Mouse (Mus musculus): Measurements from ENCODE around the gene Mical1. TPM values are rescaled to one million over a fixed set of nuclear protein-coding genes. Genes with fewer than 3 reads are reported as not detected.

The Mical1 gene
- total and polyA plus RNA-seq, 3 experiments, result 26.7 to 48.6 (median 34.6) TPM

- no peaks in the 10 kb centered on the region for H3K9me3 ChIP-seq (replicated peaks)
- peak; percentile 72 for ATAC-seq (ENCODE audit: extremely low read depth, insufficient number of reproducible peaks, low FRiP score, poor library complexity, severe bottlenecking)
- H3K4me3 ChIP-seq (ENCODE audit: low read depth, low read length), result peak within 1 kb of the TSS; percentile 83
- DNase-seq (ENCODE audit: low spot score), result peak; percentile 96
- peaks cover 41% of the 10 kb centered on the region for H3K4me1 ChIP-seq (ENCODE audit: insufficient read depth, low read depth, low read length)
- H3K27me3 ChIP-seq (ENCODE audit: insufficient read depth, low read length), result peaks cover 16% of the 10 kb centered on the region
- TF ChIP-seq GATA2 (IDR thresholded peaks at IDR 0.05; ENCODE audit: borderline replicate concordance, low read depth, low read length), result no peak
- TF ChIP-seq CTCF (IDR thresholded peaks at IDR 0.05; ENCODE audit: low read depth, low read length), result no peak
- TF ChIP-seq GATA1 (IDR thresholded peaks at IDR 0.05; ENCODE audit: borderline replicate concordance, low read length), result no peak
- no peak for TF ChIP-seq TAL1 (conservative IDR thresholded peaks at IDR 0.05; ENCODE audit: low read depth, low read length)
- peaks cover 38% of the 10 kb centered on the region for H3K36me3 ChIP-seq (replicated peaks)
Observed at GRCm38 (mm10) chr10:41450137-41450670, 25.9 kb upstream of the Mical1 start, which contains the start of gene Zbtb24. TSS of gene Zbtb24 (plus strand) at chr10:41450383.

- peaks cover 11% of the 10 kb centered on the region for H3K27me3 ChIP-seq (ENCODE audit: insufficient read depth, low read length)
- TF ChIP-seq POLR2AphosphoS5 (IDR thresholded peaks at IDR 0.05; ENCODE audit: insufficient replicate concordance, low read depth, low read length), result no peak
- DNase-seq (ENCODE audit: low spot score) (no peak), ATAC-seq (ENCODE audit: extremely low read depth, insufficient number of reproducible peaks, low FRiP score, poor library complexity, severe bottlenecking) (no peak)
- peaks cover 41% of the 10 kb centered on the region for H3K4me1 ChIP-seq (ENCODE audit: insufficient read depth, low read depth, low read length)
- H3K36me3 ChIP-seq (replicated peaks), result peaks cover 45% of the 10 kb centered on the region
- H3K4me3 ChIP-seq (ENCODE audit: low read depth, low read length), result peak overlapping the region; percentile 83
- H3K9me3 ChIP-seq (replicated peaks), result no peaks in the 10 kb centered on the region
Observed at GRCm38 (mm10) chr10:41450780-41451522, 25.2 kb upstream of the Mical1 start.

- ATAC-seq (ENCODE audit: extremely low read depth, insufficient number of reproducible peaks, low FRiP score, poor library complexity, severe bottlenecking), result no peak
- no peak for TF ChIP-seq CTCF (IDR thresholded peaks at IDR 0.05; ENCODE audit: low read depth, low read length)
- TF ChIP-seq POLR2AphosphoS5 (IDR thresholded peaks at IDR 0.05; ENCODE audit: insufficient replicate concordance, low read depth, low read length), result no peak
- no peak for TF ChIP-seq TAL1 (conservative IDR thresholded peaks at IDR 0.05; ENCODE audit: low read depth, low read length)
- no peak for TF ChIP-seq GATA1 (IDR thresholded peaks at IDR 0.05; ENCODE audit: borderline replicate concordance, low read length)
- no peak for TF ChIP-seq GATA2 (IDR thresholded peaks at IDR 0.05; ENCODE audit: borderline replicate concordance, low read depth, low read length)
- Histone ChIP-seq H3K4me1 (ENCODE audit: insufficient read depth, low read depth, low read length) (peaks cover 39% of the 10 kb centered on the region), H3K4me3 (ENCODE audit: low read depth, low read length) (no peak overlapping the region; the same call in 1 of the 2 replicates), H3K36me3 (replicated peaks) (peaks cover 53% of the 10 kb centered on the region), H3K9me3 (replicated peaks) (no peaks in the 10 kb centered on the region), H3K27me3 (ENCODE audit: insufficient read depth, low read length) (peaks cover 4% of the 10 kb centered on the region; the same call in 1 of the 2 replicates)
- DNase-seq (ENCODE audit: low spot score), result no peak
Observed at GRCm38 (mm10) chr10:41451656-41452055, 24.5 kb upstream of the Mical1 start.

- peaks cover 57% of the 10 kb centered on the region for H3K36me3 ChIP-seq (replicated peaks)
Observed at GRCm38 (mm10) chr10:41452791-41453190, 23.3 kb upstream of the Mical1 start.

GRCm38 (mm10) chr10:41459990-41460389, 16.1 kb upstream of the Mical1 start:
- DNase-seq (ENCODE audit: low spot score) (no peak), ATAC-seq (ENCODE audit: extremely low read depth, insufficient number of reproducible peaks, low FRiP score, poor library complexity, severe bottlenecking) (no peak)
- Histone ChIP-seq H3K36me3 (replicated peaks) (peaks cover 86% of the 10 kb centered on the region), H3K27me3 (ENCODE audit: insufficient read depth, low read length) (no peaks in the 10 kb centered on the region), H3K4me3 (ENCODE audit: low read depth, low read length) (no peak overlapping the region), H3K9me3 (replicated peaks) (no peaks in the 10 kb centered on the region), H3K4me1 (ENCODE audit: insufficient read depth, low read depth, low read length) (peaks cover 4% of the 10 kb centered on the region)
- TF ChIP-seq CTCF (IDR thresholded peaks at IDR 0.05; ENCODE audit: low read depth, low read length), result no peak
- TF ChIP-seq POLR2AphosphoS5 (IDR thresholded peaks at IDR 0.05; ENCODE audit: insufficient replicate concordance, low read depth, low read length), result no peak
- TF ChIP-seq GATA1 (IDR thresholded peaks at IDR 0.05; ENCODE audit: borderline replicate concordance, low read length), result no peak

More at GRCm38 (mm10) chr10:41452791-41453190, 23.3 kb upstream of the Mical1 start:
- Histone ChIP-seq H3K9me3 (replicated peaks) (no peaks in the 10 kb centered on the region), H3K4me3 (ENCODE audit: low read depth, low read length) (no peak overlapping the region), H3K27me3 (ENCODE audit: insufficient read depth, low read length) (no peaks in the 10 kb centered on the region), H3K4me1 (ENCODE audit: insufficient read depth, low read depth, low read length) (peaks cover 39% of the 10 kb centered on the region)
- DNase-seq (ENCODE audit: low spot score), result no peak
- ATAC-seq (ENCODE audit: extremely low read depth, insufficient number of reproducible peaks, low FRiP score, poor library complexity, severe bottlenecking), result no peak
- TF ChIP-seq GATA1 (IDR thresholded peaks at IDR 0.05; ENCODE audit: borderline replicate concordance, low read length), result no peak
- TF ChIP-seq GATA2 (IDR thresholded peaks at IDR 0.05; ENCODE audit: borderline replicate concordance, low read depth, low read length), result no peak
- TF ChIP-seq CTCF (IDR thresholded peaks at IDR 0.05; ENCODE audit: low read depth, low read length), result no peak
- no peak for TF ChIP-seq TAL1 (conservative IDR thresholded peaks at IDR 0.05; ENCODE audit: low read depth, low read length)
- TF ChIP-seq POLR2AphosphoS5 (IDR thresholded peaks at IDR 0.05; ENCODE audit: insufficient replicate concordance, low read depth, low read length), result no peak

GRCm38 (mm10) chr10:41460501-41460900, 15.6 kb upstream of the Mical1 start:
- Histone ChIP-seq H3K4me3 (ENCODE audit: low read depth, low read length) (no peak overlapping the region), H3K4me1 (ENCODE audit: insufficient read depth, low read depth, low read length) (0 out of 2 replicates have a peak, but pooled peaks cover 3% of the 10 kb centered on the region), H3K27me3 (ENCODE audit: insufficient read depth, low read length) (no peaks in the 10 kb centered on the region), H3K9me3 (replicated peaks) (no peaks in the 10 kb centered on the region), H3K36me3 (replicated peaks) (peaks cover 83% of the 10 kb centered on the region)
- DNase-seq (ENCODE audit: low spot score) (no peak), ATAC-seq (ENCODE audit: extremely low read depth, insufficient number of reproducible peaks, low FRiP score, poor library complexity, severe bottlenecking) (no peak)
- TF ChIP-seq TAL1 (conservative IDR thresholded peaks at IDR 0.05; ENCODE audit: low read depth, low read length), result no peak
- TF ChIP-seq CTCF (IDR thresholded peaks at IDR 0.05; ENCODE audit: low read depth, low read length), result no peak
- TF ChIP-seq GATA2 (IDR thresholded peaks at IDR 0.05; ENCODE audit: borderline replicate concordance, low read depth, low read length), result no peak
- TF ChIP-seq GATA1 (IDR thresholded peaks at IDR 0.05; ENCODE audit: borderline replicate concordance, low read length), result no peak
- no peak for TF ChIP-seq POLR2AphosphoS5 (IDR thresholded peaks at IDR 0.05; ENCODE audit: insufficient replicate concordance, low read depth, low read length)

Data from G1E (cell line).